Mouse (Mus musculus) heart, postnatal 4 days (tissue): ENCODE measurements around the gene Sox6. TPM values are rescaled to one million over a fixed set of nuclear protein-coding genes. Genes with fewer than 3 reads are reported as not detected.
A peak's percentile ranks its signal among the peaks of the same experiment; 100 is the strongest.

Experiments used
- DNase-seq: peaks from one replicate; pipeline ENCODE4 v3.0.0; 2021
- total RNA-seq, 2 experiments: library from RNA; stranded (reverse); gene quantifications; 2 replicates each; pipeline ENCODE4 v1.2.3; 2021

Gene Sox6
- total RNA-seq, 2 experiments from 2014 or later, result 33.5 to 46.9 TPM

DNA sequence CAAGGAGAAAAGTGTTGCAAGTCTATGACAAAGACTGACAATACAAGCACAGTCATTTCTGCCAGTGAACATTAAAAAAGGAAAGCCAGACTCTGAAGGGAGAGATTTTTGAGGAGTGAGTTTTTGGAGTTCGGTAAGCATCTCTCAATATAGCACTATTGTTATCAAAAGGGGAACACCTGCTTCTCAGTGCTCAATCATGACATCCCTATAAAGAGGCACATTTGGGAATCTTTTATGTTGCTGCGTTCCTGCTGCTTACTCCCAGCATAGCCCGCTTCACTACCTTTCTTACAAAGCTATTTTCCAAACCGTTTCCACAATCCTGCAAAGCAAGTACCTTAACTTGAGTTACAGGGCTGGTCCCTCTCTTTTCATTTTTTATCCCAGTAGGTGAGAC, 488.9 kb downstream of the Sox6 start:
- no peak for DNase-seq

DNA sequence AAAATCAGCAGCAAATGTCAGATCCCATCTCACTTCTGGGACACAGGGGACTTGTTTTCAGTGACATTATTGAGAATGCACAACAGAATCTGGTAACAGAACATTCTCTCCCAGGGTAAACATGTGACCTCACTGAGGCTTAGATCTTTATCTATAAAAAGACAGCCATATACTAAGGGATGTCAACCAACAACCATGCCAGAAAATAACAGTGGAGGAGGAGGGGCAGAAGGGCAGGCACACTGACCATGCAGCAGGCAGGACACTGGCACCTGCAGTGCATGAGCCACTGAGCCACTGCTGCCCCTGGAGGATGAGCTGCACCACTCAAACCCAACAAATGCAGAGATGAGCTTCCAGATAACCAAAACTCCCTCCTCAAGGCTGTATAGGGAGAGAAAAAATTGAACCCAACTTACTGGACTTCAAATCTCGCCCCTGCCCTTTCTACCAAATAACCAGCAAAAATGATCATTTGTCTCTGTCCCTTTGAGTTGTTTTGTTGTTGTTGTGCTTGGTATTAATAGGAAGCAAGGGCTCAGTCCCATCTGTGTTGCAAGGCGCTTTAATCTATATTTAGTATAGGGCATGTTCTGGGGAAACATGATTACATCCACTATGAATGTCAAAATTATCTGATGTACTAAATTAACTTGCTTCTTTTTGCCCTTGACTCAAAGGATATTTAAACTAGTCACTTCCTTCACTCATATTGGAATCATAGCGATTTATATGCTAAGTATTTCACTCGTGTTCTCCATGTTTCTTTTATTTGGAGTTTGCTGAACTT, 492.8 kb downstream of the Sox6 start:
- no peak for DNase-seq

DNA sequence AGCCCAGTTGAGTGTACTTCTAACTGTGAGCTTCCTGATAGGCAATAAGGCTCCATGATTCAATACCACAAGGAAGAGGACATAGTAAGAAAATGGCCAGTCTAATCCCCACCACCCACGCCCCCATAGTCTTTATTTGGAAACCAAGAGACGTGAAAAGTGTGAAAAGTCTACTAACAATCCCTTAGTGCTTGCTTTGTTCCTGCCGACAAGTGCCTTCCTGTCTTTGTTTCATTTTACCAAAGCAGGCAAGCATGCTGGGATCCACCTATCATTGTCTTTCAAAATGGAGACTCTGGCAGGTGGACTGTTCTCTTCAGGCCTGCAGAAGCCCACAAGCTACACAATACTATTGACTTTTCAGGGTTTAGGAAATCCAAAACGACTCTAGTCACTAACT, 495.0 kb downstream of the Sox6 start:
- DNase-seq, result no peak

DNA sequence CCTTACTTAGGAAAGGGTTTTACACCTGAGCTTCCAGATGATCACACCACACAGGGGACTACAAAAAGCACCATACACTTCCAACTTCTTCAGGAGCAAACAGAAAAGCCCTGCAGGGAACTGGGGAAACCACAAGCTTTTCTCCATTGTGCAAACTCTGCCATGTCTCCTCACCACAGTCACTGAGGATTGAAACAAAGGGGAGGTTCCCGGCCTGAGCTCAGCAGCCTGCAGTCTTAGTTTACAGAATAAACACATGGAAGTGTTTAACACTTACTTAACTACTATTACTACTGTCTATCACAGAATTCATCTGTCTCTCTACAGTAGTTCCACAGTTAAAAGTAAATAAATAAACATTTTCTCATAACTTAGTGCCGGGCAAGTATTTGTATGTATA, 498.3 kb downstream of the Sox6 start:
- DNase-seq, result no peak

DNA sequence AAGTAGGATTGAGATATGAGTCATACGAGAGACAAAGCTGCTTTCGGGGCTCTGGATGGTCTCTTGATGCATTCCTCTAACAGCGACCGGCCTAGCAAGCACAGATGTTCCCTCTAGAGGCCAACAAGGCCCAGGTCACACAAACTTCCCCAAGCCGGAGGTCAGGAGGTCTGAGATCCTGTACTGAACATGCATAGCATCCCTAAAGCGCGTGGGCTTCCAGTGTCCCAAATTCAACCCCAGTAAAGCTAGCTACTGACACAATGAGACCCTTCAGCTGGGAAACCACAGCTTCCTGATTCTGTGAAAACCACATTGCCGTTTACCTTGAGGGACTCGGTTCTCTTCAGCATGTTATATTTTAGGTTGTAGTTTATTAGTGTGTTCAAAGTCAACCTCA, 499.6 kb downstream of the Sox6 start:
- DNase-seq, result no peak

DNA sequence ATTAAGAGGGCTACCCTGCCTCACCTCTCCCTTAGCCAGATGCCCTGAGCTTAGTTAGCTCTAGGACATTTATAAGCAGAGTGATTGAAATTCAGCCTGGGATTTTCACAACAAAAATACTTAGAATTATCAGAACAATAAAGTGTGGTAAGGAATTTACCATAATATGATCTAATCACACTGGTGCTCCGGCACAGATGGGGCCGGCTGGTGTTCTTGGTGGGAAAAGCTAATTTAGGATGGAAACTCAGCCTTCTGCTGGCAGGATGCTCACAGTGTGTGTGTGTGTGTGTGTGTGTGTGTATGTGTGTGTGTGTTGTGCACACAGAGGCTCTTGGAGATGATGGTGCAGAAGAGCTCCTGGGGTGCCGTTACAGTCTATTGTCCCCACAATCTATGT, 501.0 kb downstream of the Sox6 start:
- no peak for DNase-seq

DNA sequence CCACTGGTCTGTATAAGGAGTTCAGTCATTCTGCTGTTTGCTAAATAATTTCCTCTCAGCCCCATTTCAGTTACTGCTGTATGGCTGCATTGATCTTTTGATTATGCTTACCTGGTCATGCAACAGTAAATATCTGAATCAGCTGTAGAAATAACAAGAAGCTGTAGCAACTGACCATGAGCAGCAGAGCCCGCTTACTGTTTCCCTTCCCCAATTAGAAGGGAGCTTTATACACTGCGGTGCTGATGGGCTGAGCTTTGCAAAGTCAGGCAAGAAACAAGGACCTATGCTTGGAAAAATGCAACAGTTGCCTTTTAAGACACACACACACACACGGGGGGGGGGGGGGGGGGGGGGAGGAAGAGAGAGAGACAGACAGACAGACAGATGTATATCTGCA, 502.1 kb downstream of the Sox6 start:
- no peak for DNase-seq

DNA sequence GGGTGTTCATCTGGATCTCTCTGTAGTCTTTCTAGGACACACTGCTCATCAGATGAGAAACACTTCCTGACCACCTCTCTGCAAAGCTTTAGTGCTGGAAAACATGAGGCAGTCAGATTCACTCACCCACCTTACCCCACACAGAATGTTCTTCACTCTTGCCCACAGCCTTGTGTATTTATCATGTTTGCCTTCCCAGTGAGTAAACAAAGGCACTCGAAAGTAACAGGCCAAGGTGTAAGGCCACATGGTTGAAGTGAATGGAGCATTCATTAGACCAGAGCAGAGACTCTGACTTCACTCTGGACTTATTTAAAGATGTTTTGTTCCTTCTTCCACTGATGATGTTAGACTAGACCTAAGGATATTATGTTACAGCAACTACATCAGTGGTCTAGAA, 506.7 kb downstream of the Sox6 start:
- no peak for DNase-seq

DNA sequence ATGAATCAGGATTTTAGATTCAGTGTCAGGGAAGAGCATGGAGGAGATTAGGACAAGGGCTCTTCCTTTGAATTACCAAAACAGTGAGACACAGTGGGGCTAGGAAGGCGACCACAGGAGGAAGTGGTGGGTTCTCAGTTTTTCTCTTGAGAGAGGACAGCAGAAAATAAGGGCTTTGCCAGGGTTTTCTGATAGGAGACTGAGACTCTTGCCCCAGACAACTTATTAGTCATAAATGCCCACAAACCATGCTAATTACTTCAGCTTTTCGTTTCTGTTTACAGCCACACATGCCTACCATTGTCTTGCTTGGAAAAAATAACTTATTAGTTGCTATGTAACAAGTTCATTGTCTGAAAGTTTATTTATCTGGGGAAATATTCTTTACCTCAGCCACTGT, 507.4 kb downstream of the Sox6 start:
- DNase-seq, result no peak

DNA sequence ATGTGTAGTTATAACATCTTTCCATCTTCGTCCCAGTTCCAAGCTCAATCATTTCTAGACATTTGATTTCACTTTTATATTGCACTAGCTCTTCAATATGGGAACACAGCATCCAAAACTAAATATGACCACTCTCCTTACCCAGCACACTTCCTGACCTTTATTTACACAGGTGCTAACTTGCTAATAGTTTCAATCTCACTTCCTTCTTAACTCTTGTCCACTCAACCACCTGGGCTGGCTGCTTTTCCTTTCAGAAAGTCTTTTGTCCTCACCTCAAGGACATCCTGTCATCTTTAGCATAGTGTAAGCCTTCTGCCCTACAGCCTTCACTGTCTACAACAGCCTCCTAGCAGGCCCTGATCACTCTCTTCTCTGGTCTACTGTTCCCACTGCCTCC, 520.9 kb downstream of the Sox6 start:
- no peak for DNase-seq

DNA sequence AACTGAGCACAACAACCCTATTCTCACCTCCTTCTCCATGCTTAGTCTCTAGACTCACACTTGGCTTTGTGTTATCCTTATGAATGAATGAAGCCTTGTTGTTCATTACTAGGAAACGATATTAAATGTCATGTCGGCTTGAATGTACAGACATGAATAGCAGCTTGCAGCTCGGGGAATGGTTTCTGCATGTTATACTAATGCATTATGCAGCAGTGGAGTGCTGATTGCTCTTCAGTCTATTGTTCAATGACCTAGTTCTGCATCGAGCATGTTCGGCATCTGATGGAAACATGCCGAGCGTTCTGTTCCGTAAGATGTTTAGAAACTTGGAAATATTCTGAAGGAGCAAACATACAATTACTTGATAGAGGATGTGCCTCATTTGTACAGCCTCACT, 524.9 kb downstream of the Sox6 start:
- DNase-seq, result no peak

DNA sequence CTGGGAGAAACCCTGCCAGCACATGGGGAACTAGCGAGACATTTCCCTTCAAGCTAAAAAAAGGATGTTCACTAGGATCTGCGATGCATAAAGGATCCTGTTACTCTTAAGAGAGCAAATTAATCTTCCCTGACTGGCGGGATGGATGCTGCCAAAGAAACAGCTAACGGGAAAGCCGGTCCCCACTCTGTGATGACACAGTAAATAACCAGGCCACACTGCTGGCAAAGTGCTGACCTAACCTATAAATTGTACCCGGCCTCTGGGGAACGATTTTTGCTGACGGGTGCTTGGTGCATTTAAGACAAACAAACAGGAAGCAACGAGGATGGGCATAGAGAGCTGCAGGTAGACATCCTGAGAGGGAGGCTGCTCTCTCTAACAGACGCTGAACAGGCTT, 526.8 kb downstream of the Sox6 start:
- DNase-seq, result no peak

DNA sequence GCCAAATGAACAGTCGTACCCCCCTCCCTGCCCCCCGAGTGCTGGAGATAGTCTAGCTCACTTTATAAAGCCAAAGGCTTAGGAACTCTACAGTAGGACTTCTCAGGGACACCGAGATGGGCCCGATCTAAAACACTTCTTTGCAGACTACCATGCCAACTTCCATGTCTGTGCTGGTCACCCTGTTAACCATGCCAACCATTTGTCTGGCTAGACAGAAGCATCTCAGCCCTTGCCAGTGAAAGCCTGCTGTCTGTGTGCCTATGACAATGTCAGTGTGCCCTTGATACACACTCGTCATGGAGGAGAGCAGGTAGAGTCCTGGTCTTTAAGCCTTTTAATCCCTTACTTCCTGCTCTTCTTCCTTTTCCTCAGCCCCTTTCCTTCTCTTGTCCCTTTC, 527.5 kb downstream of the Sox6 start:
- DNase-seq, result peak; percentile 13

DNA sequence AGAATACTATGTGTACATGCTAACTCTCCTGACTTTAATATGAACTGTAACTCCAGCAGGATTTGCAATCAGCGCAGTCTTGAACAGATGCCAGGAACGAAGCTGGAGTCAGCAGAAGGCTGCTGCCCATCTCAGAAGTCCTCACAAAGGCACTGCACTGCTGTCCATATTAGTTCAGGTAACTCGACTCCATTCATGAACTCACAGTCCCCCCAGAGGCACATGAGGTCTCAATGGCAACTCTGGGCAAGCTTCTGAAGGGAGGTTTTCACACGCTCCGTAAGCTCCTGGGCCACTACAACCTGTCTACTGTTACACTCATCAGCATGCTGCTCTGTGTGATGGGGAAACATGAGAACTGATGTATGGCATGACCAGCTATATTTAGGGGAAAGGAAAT, 528.6 kb downstream of the Sox6 start:
- peak; percentile 17 for DNase-seq

DNA sequence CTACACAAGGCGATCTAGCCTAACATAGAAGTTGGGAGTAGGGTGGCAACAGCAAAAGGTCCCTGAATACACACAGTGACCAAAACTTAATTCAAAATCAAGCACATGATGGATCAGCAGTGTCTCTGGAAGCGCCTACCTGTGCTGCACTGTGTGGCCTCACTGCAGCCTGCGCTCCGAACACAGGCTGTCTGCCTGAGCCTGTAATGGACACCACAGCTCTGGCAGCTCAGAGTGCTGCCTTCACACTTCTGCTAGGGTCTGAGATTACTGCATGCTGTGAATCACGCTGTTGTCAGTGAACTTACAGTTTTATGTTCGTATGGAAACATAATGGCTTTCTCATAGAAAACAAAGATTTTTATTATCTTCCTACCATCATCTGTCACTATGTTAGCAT, 532.2 kb downstream of the Sox6 start:
- DNase-seq, result no peak

DNA sequence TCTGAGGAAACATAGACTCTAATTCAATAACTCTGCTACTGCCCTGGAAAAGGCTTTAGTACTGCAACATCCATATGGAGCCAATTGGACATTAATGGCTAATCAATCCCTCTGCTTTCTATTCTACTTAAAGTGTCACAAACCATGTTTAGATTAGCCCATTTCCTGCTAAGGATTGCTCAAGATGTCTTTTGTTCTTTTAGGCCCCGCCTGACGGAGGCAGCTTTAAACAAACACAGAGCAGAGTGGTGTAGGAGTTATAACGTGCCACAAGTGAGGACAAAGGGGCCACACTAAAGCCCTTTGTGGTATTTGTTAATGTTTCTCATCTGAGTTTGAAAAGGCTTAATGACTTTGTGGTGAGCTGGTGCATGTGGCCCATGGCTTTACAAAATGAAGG, 537.1 kb downstream of the Sox6 start:
- DNase-seq, result no peak

DNA sequence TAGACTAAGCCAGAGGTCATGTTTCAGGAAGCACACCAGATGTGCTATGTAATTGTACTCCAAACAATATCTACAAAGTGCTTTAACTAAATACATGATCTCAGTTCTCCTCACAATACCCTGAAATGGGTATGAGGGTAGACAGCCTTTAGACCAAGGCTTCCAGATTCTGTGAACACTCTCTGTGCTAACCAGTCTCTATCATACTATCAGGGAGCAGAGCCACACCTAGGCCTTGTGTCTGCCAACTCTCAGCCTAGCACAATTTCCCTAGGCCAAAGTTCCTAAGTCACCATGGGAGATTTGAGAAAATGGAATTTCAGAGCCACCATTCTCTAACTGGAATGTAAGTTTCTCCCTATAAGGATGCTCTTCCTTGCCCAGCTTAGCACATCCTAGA, 537.8 kb downstream of the Sox6 start:
- DNase-seq, result no peak

DNA sequence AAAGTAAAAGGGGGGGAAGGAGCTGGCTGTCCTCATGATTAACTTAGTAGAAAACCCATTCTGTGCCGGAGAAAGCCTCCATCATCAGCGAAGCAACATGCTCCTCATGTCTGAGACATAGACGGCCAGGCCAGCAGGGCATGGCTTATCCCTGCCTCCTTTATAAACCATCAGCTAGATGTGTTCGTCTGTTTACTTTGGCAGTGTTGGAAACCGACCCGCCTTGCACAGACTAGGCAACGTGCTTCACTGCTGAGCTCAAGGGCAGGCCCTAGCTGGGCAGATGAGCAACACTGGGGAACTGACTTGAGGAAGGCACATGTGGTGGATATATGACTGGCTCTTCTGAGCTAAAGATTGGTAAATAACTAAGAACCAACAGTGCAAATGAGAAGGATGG, 538.4 kb downstream of the Sox6 start:
- DNase-seq, result no peak

DNA sequence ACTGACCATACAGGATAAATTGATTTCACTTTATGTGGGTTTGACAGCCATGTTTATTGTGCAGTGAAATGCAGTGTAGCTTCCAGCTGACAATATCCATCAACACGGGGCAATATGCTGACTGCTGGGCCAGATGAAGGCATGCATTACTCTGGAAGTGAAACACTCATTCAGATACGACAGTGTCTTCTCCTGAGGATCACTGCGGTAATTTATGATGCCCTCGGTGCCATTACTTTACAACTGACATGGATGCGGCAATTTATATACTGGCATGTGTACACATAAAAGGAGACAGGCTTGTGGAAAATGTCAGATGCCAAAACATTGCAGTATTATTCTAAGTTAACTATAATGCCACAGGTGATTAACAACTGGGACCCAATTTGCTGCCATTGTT, 546.9 kb downstream of the Sox6 start:
- DNase-seq, result no peak

DNA sequence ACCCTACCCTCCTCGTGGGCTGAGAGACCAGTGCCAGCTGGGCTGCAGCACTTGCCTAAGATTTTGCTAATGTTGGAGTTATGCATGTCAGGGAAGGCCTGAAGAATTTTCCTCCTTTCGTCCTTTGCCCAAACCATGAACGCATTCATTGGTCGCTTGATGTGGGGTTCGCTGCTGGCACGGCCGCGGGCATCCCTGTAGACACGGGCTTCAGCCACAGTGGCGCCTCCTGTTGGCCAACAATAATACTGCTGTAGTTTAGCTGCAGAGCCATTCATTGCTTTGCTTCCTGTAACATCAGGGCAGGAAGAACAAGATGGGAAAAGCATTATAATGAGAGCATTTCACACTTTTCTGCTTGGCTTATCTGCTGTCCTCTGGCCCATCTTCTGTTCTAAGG, 549.0 kb downstream of the Sox6 start:
- peak; percentile 30 for DNase-seq

DNA sequence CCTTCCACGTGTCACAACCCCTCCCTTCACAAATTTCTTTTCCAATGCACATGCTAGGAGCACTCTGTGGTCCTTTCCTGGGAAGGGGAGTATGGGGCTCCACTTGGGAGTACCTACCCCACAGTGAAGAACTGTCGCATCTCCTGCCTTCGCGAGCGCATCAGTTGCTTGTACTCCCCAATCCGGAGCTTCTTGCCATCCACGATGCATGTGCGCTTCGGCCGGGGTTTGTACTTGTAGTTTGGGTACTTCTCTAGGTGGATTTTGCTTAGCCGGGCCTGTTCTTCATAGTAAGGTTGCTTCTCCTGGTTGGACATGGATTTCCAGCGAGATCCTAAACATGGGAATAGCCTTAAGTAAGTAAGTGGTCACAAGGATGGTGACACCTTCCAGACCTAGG, 552.2 kb downstream of the Sox6 start:
- DNase-seq, result no peak

DNA sequence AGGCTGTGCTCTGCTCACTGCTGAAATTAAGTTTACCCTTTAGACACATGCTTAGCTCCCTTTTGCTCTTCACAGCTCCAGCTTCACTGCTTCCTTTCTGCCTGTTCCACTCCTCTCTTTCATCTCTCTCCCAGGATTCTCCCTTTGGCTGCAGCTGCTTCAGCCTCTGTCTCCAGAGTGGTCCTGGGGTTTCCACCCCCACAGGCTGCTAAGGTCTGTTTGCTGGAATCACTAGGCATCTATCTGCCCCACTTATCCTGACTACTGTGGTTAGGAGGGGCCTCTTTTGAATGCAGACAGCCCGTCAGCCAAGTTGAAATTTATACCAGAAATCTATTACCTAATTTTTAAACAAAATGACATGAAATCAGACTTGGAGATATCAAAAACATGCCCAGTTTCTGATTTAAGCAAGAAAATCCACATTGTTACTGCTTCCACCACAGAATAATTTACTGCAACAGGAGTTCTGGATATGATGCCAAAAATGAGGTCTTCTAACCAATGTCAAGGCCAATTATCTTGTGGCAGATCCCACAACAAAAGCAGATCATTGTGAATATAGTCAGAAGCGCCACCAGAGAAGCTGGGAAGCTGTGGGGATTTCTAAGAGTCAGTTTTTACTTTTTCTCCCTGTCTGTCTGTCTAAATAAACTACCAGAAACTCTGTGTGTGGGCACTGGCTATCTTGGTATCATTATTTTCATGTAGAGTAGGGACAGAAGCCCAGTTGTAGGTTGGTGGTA, 552.8 kb downstream of the Sox6 start:
- no peak for DNase-seq

DNA sequence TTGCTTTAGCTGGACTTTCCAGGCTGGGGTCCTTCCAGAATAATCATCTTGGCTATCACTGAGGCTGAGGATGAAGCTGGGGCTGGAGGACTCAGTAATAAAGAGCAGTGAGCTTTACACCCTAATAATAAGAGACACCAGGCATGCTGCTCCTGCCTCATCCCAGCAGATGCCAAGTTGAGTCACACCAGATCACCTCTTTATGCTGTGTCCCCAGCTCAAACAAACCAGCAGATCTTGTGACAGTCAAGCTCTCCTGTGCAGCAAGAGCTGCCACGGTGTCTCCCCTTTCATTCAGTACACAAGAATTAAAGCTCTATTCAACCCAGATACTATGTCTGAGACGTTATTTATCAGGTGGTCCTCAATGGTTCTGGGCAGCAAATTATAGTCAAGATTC, 560.8 kb downstream of the Sox6 start:
- no peak for DNase-seq

DNA sequence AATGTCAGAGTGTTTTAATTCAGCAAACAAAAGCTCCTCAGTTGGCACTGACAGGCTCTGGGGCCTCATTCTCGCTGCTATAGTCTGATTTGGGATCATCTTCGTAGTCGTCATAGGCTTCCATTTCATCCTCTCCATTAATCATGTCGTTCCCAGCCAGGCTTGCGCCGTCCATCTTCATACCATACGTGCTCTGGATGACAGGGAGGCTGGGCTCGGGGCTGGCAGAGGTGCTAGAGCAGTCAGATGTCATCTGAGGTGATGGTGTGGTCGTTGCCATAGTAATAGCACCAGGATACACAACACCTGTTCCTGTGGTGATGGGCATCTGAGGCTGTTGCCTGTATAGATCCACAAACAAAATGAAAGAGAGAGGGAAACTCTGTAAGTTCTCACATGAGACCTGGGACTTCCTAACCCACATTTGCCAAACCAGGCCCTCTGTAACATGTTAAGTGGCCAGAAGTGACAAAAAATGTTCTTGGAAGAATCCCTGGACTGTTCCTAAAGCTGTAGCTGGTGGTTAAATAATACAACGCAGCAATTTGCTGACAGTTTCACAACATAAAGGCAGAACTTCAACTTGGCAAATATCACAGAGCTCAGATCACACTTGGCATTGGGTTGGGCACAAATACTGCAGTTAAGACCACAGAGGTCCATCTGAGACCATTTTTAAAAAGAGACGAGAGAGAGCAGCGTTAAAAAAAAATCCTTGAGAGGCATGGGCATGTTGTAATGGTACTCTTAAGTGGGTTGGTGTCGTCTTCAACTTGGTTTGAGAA, 561.5 kb downstream of the Sox6 start:
- peak; percentile 23 for DNase-seq
